Mouse (Mus musculus) lung, postnatal 25 days (tissue): ENCODE data around the gene Pik3cd.
"Not testable (repeated sequence)": the region's sequence is repeated elsewhere in the genome, so short reads cannot be mapped to it uniquely, and the experiment has no call there.

Experiments
- DNase-seq: peaks from one replicate; pipeline ENCODE4 v3.0.0; 2022; ENCODE audit warnings: low spot score

Gene Pik3cd

DNA sequence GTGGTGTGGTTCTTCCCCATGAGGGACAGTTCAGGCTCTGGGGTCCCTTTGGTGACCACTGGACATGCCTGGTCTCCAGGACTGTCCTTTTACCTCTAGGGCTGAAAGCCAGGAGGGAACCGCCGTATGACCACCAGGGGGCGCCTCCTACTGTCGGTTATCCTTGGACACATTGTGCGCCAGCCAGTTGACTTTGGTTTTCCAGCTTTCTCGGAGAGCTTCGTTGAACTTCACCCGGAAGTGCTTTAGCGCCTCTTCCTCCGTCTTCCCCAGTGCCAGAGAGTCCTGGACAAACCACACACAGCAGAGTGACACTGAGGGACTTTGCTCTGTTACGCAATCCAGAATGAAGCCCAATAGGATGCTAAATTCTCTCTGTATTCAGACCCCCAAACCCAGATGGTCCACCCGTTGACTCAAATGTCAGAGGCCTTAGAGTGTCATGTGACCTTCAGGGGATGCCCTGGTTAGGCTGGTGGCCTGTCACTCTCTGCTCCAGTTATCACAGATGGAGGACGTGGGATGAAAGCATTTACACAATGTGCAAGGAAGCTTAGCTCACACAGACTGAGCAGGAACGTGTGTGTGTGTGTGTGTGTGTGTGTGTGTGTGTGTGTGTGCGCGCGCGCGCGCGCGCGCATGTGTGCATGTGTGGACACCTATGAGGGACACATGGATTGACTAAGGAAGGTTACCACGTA is 51.7 kb downstream of the Pik3cd start:
- peak; percentile 70 for DNase-seq

DNA sequence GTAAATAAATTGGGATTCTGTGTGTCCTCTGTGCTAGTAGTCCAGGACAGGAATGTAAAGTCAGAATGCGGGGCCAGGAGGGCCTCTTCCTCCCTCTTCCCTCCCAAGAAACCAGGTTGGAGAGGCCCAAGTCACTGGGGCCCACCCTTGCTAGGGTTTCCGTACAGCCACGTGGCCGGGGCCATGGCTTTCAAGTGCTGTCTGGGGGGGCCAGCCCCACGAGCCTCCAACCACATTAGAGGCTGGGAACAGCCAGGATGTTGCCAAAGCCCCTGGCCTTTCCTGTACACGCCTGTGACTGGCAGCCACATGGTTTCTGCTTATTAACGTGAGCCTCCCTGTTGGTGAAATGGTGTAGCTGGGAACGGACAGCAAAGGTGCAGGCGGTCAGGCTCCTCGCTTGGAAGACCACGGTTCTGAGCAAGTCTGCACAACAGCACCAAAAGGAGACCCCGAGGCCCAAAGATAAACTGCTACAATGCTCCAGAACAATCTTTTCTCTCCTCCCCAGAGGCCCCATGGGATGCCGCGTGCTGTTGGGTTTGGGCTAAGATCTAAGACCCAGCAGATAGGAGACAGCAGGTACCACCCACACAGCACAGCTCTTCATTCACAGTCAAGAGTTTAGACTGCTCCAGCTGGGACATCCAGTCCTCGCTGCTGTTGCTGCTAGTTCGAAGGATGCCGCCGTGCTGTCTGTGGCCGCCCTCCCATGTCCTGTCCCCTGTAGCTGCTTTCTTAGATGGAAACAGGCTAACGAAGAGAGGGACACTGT is 54.2 kb downstream of the Pik3cd start:
- no peak for DNase-seq

DNA sequence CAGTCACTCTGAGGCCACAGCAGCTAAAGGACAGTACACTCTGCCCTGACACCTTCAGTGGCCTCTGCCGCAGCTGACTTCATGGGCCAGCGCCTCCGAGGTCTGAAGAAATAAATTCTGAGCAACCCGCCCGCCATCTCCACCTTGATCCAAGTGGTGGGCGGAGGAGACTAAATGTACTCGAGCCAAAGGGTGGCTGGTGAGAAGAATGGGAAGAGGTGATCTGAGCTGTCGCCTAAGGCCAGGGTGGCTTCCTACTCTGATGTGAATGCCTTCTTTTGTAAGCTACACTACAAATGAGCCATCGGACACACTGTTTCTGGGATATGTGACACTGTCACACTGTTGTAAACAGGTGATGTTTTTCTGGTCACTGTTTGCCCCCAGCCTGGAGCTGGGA is 56.6 kb downstream of the Pik3cd start:
- DNase-seq = no peak

DNA sequence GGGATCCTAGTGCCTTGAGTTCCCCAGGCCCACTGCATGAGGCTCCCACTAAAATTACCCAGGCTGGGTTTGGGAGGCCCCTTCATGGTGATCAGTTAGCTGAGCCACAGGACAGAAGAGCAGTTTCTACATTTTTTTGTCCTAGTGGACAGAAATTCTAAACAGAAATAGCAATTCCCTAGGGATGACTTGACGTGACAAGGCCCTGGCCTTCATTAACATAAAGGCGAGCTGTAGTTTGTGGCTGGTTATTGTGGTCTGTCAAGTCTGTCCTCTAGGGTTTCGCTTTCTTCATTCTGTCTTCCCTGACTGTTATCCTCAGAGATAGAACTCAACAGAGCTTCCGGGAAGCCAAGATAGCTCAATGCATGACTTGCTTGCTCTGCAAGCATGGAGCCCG is 60.4 kb downstream of the Pik3cd start:
- no peak for DNase-seq

DNA sequence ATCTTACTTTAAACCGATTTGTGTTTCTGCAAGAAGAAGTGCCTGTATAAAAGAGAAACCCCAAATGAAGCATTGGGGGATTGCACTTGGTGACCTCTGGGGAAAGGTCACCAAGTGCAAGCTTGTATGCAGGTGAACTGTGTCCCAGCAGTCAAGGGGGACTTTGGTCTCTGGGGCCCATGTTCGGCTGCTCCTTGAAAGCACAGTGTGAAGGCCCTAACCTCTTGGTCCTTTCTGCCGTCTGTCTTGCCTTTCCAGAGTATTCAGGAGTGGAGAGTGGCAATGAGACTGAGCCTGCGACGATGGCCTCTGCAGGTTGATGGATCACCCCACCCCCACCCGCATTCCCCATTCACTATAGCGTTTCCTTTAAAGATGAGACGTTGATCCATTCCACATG is 61.0 kb downstream of the Pik3cd start:
- no peak for DNase-seq

DNA sequence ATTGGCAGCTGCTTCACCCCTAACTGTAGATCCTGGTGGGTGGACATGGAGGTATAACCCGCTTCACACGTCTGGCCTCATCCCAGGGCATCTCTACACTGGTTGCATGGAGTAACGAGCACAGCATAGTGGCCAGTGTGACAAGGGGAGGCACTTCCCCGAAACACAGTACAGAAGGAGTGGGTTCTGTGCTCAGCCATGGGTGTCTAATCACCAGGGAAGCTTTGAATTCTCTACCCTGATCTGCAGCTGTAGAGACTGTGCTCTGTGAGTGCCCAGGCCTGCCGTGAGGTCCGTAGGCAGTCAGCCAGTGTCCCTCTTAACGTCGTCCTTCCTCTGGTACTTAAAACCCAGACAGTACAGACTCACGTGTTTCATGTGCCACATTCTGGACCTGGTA is 61.5 kb downstream of the Pik3cd start:
- no peak for DNase-seq

DNA sequence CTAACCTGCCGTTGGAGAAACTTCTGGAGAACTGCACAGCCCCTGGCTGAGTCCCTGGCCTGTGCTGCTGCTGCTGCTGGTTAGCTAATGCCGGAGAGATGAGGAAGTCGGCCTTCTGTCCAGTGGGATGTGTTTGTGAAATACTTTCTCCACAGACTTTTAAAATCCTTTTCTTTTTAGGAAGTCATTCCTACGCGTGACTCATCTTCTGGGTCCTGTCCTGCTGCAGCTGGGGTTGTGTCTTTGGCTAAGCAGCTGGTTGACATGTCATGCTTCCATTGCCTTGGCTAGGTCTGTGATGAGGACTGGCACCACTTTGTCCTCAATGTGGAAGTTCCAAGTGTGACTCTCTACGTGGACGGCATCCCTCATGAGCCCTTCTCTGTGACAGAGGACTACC is 64.4 kb downstream of the Pik3cd start:
- no peak for DNase-seq

DNA sequence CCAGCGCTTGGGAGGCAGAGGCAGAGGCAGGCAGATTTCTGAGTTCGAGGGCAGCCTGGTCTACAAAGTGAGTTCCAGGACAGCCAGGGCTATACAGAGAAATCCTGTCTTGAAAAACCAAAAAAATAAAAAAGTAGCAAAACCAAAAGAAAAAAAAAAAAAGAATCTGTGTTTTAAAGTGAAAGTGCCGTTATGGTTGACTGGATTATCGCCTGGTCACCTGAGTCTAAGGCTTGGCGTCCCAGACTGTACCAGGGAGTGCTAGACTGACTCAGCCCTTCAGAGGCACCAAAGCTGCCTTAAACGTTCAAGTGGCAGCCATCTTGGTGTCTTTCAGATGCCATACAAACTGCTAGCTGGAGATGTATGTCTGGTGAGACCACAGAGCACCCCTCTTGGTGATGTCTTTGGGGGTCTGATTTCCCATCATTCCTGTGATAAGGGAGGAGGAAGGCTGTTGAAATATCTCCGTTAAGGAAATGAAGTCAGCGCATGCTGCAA is 66.4 kb downstream of the Pik3cd start:
- DNase-seq = no peak

DNA sequence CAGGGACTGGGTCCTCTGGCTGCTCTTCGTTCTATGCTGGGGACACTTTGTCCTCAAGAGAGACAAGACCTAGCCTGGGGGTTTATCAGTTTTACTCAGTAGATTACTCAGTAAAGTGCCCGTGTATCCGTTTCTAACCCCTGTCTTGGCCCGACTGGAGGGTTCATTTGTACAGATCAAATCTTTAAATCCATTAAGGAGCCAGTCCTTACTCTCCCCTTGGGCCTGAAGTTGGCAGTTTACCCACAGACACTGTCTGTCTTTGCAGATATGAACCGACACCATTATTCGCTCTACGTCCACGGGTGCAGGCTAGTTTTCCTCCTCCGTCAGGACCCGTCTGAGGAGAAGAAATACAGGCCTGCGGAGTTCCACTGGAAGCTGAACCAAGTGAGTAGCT is 67.4 kb downstream of the Pik3cd start:
- DNase-seq = no peak

DNA sequence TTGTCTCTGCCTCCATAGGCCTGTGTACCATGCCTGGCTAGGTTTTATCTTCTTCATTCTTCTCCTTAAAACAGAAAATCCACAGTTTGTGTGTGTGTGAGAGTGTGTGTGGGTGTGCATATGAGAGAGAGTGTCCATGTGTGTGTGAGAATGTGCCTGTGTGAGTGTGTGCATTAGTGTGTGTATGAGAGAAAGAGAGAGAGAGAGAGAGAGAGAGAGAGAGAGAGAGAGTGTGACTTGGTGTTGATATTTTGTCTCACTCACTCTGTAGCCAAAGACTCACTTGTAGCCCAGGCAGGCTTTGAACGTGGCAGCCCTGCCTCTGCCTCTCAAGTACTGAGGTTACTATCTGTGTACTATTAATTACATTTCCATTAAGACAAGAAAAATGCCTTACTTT is 68.2 kb downstream of the Pik3cd start:
- no peak for DNase-seq

DNA sequence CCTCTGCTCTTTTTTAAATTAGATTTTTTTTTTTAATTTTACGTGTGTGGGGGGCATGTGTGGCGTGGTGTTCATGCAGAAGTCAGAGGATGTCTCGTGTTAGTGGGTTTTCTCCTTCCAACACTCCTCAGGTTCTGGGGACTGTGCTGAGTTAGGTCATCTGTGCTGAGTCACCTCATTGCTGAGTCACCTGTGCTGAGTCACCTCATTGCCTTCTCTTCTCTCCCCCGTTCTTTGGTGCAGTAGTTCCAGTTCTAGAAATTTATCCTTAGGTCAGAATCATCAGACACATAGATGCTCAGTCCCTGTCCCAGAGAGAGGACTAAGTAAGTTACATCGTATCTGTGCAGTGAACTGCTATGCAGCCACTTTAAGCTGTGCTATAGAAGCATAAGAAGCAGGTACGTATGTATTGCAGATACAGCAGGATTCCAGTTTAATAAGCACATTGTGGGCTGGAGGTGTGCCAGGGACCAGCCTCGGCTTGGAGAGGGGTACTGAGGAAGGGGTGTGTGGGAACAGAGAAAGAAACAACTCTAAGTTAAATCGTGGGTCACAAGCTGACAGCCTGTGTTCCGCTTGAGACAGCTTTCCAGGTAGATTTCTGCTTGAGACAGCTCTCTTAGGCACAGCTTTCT is 69.6 kb downstream of the Pik3cd start:
- DNase-seq = no peak

DNA sequence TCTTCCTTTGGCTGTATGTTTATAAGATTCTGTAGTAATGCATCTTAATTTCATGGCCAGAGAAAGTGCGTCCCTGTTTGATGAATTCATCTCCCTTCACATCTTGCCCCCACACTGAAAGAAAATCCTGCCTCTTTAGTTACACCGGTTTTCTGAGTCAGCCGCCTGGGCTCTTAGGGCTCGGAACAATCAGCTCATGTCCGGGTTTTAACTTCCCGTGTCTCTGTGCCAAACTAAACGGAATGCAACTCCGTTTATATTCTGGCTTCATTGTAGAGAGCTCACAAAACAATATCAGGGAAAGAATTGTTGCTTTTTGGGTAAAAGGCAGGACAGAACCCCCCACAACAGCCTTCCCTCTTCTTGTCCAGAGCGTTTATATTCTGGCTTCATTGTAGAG is 73.6 kb downstream of the Pik3cd start:
- peak; percentile 29 for DNase-seq

DNA sequence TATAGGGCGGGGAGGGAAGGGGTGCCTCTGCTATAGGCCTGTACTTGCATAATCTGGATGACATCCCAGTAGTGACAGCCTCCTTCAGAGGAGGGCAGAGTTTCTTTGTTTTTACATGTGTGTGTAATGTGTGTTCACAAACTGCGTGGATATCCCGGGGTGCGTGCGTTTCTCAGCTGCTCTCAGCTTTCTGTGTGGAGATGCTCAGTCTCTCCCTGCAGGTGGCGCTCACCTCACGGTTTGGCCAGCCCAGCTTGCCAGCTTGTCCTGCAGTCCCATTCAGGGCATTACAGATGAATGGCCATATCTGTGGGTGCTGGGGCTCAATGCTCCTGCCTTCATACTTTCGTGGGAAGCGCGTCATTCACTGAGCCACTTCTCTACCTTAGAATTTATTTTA is 74.0 kb downstream of the Pik3cd start:
- DNase-seq = peak; percentile 44

DNA sequence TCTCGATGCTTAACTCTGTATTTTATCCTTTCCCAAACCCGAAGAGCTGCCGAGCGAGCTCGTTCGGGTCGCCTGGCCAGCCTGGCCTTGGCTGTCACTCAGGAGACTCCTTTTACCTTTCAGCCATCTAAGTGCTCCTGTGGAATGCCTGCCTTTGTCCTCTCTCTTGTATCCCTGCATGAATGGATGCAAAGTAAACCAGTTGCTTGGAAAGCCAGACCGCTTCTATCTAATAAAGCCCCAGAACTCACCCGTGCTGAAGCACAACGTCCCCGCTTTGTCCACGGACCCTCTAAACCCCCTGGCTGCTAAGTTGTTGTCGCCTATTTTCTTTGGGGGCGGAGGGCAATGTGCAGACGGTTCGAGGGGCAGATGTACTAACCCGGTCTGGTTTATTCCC is 75.6 kb downstream of the Pik3cd start:
- DNase-seq = no peak

DNA sequence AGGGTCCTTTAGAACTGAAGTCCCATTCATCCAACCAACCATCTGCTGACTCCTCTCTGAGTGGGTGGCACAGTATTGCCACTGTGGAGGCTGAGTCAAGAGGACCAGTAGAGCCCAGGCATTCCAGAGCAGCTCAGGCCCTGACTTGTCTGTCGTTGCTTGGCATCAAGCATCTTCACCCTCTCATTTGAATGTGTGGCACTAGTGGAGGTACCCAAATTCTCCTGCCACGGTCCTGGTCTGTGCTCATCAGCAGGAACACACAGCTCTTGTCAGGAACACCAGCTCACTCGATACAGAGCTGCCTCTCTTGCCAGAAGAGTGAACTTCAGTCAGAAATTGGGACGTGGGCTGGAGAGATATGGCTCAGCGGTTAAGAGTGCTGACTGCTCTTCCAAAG is 78.7 kb downstream of the Pik3cd start:
- no peak for DNase-seq

DNA sequence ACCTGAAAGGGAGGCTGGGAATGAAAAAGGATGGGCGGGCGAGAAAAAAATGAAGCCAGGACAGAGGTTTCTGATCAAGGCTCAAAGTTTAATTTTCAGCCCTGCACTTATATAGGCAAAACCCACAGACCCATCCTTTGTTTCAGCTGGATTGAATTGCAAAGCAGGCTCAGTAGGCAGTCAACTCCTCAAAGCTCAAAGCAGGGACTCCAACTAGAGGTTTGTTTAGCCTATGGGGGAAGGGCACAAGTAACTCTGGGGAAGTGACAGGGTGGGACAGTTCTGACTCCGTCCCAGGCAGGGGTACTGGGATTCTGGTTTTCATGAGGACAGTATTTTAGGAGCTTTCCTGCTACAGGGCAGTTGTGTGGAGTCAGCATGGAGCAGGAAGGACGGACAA is 81.1 kb downstream of the Pik3cd start:
- no peak for DNase-seq

DNA sequence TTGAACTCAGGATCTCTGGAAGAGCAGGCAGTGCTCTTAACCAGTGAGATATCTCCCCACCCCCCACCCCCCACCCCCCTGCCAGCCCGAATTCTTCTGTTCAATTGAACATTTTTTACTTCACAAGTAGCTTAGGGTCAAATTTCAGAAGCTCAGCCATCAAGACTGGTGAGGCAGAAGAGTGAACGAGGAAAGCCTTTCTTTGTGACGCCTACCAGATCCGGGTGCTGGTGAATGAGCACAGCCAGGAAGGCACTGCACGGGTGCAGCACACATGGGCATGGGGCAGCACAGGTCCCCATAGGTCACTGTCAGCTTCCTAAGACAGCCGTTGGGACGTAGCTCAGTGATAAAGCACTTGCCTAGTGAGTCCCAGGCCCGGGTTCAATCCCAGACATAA is 82.4 kb downstream of the Pik3cd start:
- no peak for DNase-seq

DNA sequence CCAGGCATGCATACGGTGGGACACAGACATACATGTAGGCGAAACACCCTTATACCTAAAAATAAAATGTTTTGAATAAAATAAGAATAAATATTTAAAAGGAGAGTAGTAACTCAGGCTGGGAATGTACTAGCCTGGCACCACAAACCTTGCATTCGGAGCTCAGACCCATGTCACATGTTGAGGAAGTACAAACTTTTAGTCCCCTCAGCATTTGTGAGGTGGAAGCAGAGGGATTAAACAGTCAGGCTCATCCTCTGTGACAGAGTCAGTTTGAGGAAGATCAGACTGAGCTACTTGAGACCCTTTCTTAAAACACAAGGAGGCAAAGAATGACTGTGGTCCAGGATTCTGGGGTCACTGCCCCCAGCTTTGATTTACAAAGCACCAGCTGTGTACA is 85.4 kb downstream of the Pik3cd start:
- not testable (repeated sequence) for DNase-seq

DNA sequence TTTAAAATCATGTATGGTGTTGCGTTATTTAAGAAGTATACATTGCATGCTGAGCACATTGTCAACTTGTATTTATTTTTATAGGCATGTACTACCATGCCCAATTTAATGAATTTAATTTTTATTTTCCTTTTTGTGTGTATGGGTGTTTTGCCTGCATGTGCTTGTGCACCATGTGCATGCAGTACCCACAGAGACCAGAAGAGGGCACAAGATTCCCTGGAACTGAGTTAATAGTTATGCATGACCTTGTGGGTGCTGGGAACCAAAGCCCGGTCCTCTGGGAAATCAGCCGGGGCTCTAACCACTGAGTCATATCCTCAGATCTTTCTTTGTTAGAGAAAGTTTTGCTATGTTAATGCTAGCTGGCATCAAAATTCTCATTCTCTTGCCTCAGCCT is 87.5 kb downstream of the Pik3cd start:
- no peak for DNase-seq

DNA sequence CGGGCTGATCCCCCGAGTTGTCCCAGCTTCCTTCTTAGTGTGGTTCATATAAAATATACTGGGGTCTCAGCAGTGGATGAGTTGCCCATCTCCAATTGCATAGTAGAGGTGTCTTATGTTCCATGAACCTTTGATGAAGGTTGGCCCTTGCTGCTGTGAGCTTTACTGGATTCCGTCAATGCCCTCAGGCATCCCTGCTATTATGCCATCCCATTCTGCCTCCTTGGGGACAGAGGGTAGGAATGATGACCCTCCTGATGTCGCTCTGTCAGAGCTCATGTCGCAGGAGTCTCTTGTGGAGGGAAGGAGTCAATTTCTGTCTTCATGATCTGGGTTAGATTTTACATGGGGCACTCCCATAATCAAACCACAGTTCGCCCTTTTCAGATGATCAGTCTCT is 88.9 kb downstream of the Pik3cd start:
- DNase-seq = not testable (repeated sequence)

DNA sequence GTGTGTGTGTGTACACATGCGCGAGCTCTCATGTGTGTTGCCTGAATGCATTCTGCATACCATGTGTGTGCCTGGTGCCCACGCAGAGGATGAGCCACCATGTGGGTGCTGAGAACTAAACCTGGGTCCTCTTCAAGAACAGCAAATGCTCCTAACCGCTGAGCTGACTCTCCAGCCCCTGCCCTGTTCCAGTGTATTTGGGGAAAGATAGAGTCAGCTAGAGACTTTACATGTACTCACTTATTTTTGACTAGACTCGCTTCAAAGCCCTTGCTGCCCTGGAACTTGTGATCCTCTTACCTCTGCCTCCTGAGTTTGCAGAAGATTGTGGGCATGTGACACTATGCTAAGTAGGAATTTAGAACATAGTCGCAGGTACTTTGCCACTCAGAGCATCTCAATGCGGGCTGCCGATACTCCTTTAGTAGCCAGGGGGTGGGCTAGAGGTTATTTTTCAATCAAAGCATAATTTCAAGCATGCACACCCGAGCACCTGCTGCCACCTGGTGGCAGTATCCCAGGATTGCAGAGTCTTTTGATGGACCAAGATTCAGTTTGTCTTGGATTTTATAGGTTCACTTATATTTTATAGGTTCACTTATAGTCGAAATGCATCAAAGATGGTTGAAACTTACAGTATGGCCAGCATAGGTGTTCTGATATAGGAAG is 90.9 kb downstream of the Pik3cd start:
- no peak for DNase-seq

DNA sequence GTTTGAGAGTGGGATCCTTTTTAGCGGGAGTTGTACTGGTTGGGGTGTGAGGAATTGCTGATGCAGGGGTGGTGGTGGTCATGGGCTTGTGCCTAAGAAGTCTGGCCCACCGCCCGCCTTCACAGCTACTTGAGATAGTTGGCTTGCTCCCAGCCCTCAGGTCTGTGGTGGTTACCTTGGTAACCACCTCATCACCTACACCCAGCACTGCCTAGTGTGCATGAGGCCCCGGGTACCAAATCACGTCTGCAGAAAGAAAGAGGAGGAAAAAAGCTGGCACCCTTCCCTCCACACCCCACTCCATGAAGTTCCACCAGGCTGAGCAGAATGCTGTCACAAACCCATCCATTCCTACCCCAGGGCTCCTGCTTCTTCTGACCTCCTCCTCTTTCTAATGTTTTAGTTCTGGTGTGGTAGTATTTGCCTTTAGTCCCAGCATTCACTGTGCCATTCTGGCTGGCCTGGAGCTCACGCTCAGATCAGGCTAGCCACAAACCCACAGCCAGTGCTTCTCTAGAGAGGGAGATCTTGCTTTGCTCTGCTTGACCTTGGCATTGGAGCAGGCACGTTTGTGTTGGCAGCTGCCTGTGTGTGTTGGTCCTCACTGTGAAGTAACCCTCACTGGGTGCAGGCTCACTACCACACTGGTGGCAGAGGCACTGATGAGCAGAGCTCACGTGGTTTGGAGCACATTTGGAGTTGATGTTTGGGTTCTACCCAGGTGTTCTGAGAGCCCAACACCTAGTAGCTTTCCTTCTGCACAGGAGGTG is 92.9 kb downstream of the Pik3cd start:
- no peak for DNase-seq
